Mouse (Mus musculus): ENCODE data around the gene Grid2. TPM values are rescaled to one million over a fixed set of nuclear protein-coding genes. Genes with fewer than 3 reads are reported as not detected.

Grid2 gene
- polyA plus RNA-seq, 1 experiment from 2014 or later: 0.52 TPM

- no peaks in the 10 kb centered on the region for H3K4me1 ChIP-seq (replicated peaks)
- no peak overlapping the region for H3K27ac ChIP-seq
- no peaks in the 10 kb centered on the region for H3K36me3 ChIP-seq
- no peaks in the 10 kb centered on the region for H3K9me3 ChIP-seq (replicated peaks)
- H3K27me3 ChIP-seq: no peaks in the 10 kb centered on the region
- no peak overlapping the region for H3K4me3 ChIP-seq
- no peak overlapping the region for H3K9ac ChIP-seq
- ATAC-seq (replicated peaks; ENCODE audit: insufficient number of reproducible peaks, insufficient read depth, low FRiP score, low read depth): no peak
- 76% methylated on average over 4 of the region's 4 CpGs for WGBS
- no peak overlapping the region for H3K4me2 ChIP-seq
Observed at GRCm38 (mm10) chr6:64555220-64555619, 1299.5 kb downstream of the Grid2 start.

DNA sequence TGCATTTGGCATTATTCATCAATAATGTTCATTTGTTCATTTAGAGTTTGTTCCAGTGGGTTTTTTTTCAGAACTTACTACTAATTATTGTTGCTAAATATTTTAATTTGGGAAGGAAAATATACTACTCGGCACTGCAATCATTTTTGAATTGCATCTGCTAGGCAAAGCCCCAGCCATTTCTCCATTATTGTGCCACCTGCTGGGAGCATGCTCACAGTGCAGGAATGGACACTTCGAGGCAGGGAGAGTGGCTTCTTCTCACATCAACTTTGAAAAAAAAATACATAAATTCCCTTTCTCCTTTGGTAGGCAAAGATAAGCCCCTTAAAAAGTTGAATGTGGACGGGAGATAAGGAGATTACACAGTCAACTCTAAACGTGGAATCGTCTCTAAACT, 1312.9 kb downstream of the Grid2 start:
- Histone ChIP-seq H3K9ac (no peak overlapping the region), H3K4me2 (no peak overlapping the region), H3K27me3 (no peaks in the 10 kb centered on the region), H3K36me3 (no peaks in the 10 kb centered on the region), H3K27ac (no peak overlapping the region), H3K4me1 (replicated peaks) (no peaks in the 10 kb centered on the region), H3K9me3 (replicated peaks) (no peaks in the 10 kb centered on the region), H3K4me3 (no peak overlapping the region)
- WGBS: 39% methylated on average over 5 of the region's 5 CpGs
- ATAC-seq (replicated peaks; ENCODE audit: insufficient number of reproducible peaks, insufficient read depth, low FRiP score, low read depth): no peak

DNA sequence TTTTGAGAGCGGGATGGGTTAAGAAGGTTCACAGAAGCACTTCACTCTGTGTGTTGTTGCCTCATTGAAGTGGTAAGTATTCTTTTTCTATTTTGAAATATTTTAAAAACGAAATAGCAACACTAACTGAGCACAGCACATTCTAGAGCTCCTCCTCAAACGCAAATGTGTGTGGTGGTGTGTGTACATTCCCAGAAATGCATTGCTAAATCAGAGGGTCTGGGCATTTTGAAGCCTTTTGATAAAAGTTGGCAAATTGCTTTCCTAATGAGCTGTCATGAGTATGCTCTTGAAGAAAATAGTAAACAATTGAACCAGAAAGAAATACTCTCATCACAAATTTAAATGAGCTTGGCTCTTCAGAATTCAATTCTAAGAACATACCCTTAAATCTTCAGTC, 1325.7 kb downstream of the Grid2 start:
- 56% methylated on average over 3 of the region's 3 CpGs for WGBS
- Histone ChIP-seq H3K4me2 (no peak overlapping the region), H3K27ac (no peak overlapping the region), H3K27me3 (no peaks in the 10 kb centered on the region), H3K36me3 (no peaks in the 10 kb centered on the region), H3K4me1 (replicated peaks) (no peaks in the 10 kb centered on the region), H3K4me3 (no peak overlapping the region), H3K9ac (no peak overlapping the region), H3K9me3 (replicated peaks) (no peaks in the 10 kb centered on the region)
- no peak for ATAC-seq (replicated peaks; ENCODE audit: insufficient number of reproducible peaks, insufficient read depth, low FRiP score, low read depth)

GRCm38 (mm10) chr6:64588487-64589205, 1333.0 kb downstream of the Grid2 start:
- Histone ChIP-seq H3K4me3 (no peak overlapping the region), H3K4me1 (replicated peaks) (no peaks in the 10 kb centered on the region), H3K9ac (no peak overlapping the region), H3K9me3 (replicated peaks) (no peaks in the 10 kb centered on the region), H3K36me3 (no peaks in the 10 kb centered on the region), H3K27ac (no peak overlapping the region), H3K4me2 (no peak overlapping the region), H3K27me3 (no peaks in the 10 kb centered on the region)
- ATAC-seq (replicated peaks; ENCODE audit: insufficient number of reproducible peaks, insufficient read depth, low FRiP score, low read depth): no peak
- 73% methylated on average over 7 of the region's 7 CpGs for WGBS

DNA sequence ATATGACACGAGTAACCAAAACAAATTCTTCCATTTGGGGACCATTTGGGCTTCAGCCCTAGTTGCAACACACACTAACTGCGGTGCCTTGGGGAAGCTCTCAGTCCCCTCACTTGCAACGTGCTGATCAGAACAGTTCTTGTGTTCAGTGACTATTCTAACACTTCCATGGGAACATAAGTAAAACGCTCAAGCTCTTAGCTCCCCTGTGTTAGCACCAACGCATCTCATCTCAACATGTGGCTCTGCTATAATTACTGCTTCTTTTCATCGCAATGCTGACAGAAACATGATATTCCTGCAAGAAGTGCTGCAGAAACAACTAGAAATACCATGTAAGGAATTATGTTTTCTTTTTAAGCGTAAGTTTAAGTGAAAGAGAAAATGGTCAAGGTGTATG, 1340.6 kb downstream of the Grid2 start:
- H3K9ac ChIP-seq: no peak overlapping the region
- no peak overlapping the region for H3K4me3 ChIP-seq
- no peak for ATAC-seq (replicated peaks; ENCODE audit: insufficient number of reproducible peaks, insufficient read depth, low FRiP score, low read depth)
- no peak overlapping the region for H3K4me2 ChIP-seq
- 63% methylated on average over 7 of the region's 7 CpGs for WGBS
- H3K27me3 ChIP-seq: no peaks in the 10 kb centered on the region
- H3K36me3 ChIP-seq: no peaks in the 10 kb centered on the region
- H3K27ac ChIP-seq: no peak overlapping the region
- peaks cover 2% of the 10 kb centered on the region; the same call in 1 of the 2 replicates for H3K4me1 ChIP-seq (replicated peaks)
- H3K9me3 ChIP-seq (replicated peaks): no peaks in the 10 kb centered on the region

DNA sequence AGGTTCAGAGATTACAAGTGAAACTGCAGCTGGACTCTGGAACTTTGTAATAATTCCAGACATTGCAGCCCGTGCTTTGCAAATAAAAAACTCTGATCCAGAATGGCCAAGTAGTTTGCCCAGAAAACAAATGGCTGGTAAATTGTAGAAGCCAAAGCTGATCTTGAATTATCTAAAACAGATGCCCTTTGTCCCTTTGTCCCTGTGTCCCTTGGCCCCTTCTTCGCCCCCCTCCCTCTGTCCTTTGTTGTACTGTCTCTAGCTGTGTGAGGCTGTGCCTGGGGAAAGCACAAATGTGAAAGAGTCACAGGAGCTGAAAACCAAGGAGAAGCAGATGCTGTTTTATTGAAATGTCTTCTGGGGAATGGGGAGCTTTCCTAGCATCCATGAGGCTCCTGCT, 1341.2 kb downstream of the Grid2 start:
- ATAC-seq (replicated peaks; ENCODE audit: insufficient number of reproducible peaks, insufficient read depth, low FRiP score, low read depth): no peak
- no peaks in the 10 kb centered on the region for H3K36me3 ChIP-seq
- H3K4me3 ChIP-seq: no peak overlapping the region
- H3K4me1 ChIP-seq (replicated peaks): peaks cover 2% of the 10 kb centered on the region; the same call in 1 of the 2 replicates
- H3K4me2 ChIP-seq: no peak overlapping the region
- no peak overlapping the region for H3K9ac ChIP-seq
- no peaks in the 10 kb centered on the region for H3K9me3 ChIP-seq (replicated peaks)
- 62% methylated on average over 2 of the region's 2 CpGs for WGBS
- no peak overlapping the region for H3K27ac ChIP-seq
- H3K27me3 ChIP-seq: no peaks in the 10 kb centered on the region

DNA sequence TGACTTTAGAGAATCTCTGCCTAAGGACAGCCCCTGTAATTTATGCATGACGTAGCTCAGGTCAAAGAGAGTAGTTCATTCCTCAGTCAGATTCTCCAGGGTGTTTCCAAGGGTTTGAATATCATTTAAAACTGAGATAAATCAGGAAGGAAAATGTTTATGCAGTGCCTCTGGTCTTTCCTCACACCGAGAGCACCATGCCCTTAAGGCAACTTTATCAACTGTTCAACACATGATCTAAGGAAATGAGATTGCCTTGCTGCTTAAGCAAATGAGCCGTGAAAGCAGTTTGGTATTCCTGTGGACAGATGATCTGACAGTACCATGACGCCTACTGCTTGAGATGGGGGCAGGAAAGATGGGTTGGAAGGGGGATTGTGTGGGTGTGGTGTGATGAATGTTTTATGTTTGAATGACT, 1342.5 kb downstream of the Grid2 start:
- no peak overlapping the region for H3K9ac ChIP-seq
- no peaks in the 10 kb centered on the region for H3K9me3 ChIP-seq (replicated peaks)
- H3K36me3 ChIP-seq: no peaks in the 10 kb centered on the region
- peaks cover 2% of the 10 kb centered on the region; the same call in 1 of the 2 replicates for H3K4me1 ChIP-seq (replicated peaks)
- H3K4me2 ChIP-seq: no peak overlapping the region
- no peak overlapping the region for H3K4me3 ChIP-seq
- WGBS: 37% methylated on average over 4 of the region's 4 CpGs
- no peak for ATAC-seq (replicated peaks; ENCODE audit: insufficient number of reproducible peaks, insufficient read depth, low FRiP score, low read depth)
- H3K27me3 ChIP-seq: no peaks in the 10 kb centered on the region
- H3K27ac ChIP-seq: no peak overlapping the region

DNA sequence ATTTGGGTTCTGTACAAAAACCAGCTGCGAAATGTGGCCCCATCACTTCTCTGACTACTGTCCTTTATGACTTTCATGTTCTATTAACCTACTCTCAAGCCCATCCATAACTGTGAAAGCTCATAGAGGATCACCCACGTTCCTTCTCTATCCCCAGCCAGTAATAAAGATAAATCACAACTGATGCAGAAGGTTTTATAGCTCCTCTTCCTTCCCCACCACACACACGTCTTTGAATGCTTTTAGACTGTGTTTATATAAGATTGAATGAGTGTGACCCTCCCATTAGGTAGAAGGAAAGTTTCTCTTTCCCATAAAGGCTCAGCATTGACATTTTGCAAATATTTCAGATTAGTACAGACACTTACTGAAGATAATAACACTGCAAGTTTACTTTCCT, 1350.1 kb downstream of the Grid2 start:
- no peaks in the 10 kb centered on the region for H3K4me1 ChIP-seq (replicated peaks)
- H3K27ac ChIP-seq: no peak overlapping the region
- H3K4me3 ChIP-seq: no peak overlapping the region
- H3K36me3 ChIP-seq: no peaks in the 10 kb centered on the region
- H3K9me3 ChIP-seq (replicated peaks): no peaks in the 10 kb centered on the region
- no peaks in the 10 kb centered on the region for H3K27me3 ChIP-seq
- no peak overlapping the region for H3K4me2 ChIP-seq
- 55% methylated on average over 3 of the region's 3 CpGs for WGBS
- no peak for ATAC-seq (replicated peaks; ENCODE audit: insufficient number of reproducible peaks, insufficient read depth, low FRiP score, low read depth)
- no peak overlapping the region for H3K9ac ChIP-seq

DNA sequence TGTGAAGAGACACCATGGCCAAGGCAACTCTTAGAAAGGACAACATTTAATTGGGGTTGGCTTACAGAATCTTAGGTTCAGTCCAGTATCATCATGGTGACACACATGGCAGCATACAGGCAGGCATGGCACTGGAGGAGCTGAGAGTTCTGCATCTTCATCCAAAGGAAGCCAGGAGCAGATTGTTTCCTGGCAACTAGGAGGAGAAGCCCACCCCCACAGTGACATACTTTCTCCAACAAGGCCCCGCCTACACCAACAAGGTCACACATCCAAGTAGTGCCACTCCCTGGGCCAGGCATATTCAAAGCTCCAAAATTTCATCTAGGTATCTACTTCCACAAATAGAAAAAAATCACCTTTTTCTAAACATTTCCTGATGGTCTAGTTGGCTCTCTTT, 1351.4 kb downstream of the Grid2 start:
- H3K27ac ChIP-seq: no peak overlapping the region
- no peak overlapping the region for H3K9ac ChIP-seq
- 81% methylated on average over 1 of the region's 1 CpGs for WGBS
- ATAC-seq (replicated peaks; ENCODE audit: insufficient number of reproducible peaks, insufficient read depth, low FRiP score, low read depth): no peak
- H3K36me3 ChIP-seq: no peaks in the 10 kb centered on the region
- no peak overlapping the region for H3K4me2 ChIP-seq
- no peaks in the 10 kb centered on the region for H3K4me1 ChIP-seq (replicated peaks)
- no peaks in the 10 kb centered on the region for H3K9me3 ChIP-seq (replicated peaks)
- no peak overlapping the region for H3K4me3 ChIP-seq
- H3K27me3 ChIP-seq: no peaks in the 10 kb centered on the region

DNA sequence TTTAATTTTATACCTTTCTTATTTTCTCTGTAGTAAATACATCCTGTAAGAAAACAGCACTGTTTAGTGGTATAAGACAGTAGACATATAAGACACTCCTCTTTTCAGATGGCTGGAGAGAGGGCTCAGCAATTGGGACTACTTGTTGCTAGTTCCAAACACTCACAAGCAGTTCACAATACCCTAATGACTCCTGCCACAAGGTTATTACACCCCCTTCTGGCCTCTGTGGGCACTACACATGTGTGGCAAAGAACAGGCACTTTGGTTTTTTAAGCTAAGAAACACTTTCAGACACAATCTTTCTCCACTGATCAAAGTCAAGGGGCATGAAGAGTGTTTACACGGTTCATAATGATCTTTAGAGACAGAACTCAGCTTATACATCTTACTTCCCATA, 1352.3 kb downstream of the Grid2 start:
- H3K9ac ChIP-seq: no peak overlapping the region
- H3K27me3 ChIP-seq: no peaks in the 10 kb centered on the region
- no peaks in the 10 kb centered on the region for H3K9me3 ChIP-seq (replicated peaks)
- no peak overlapping the region for H3K4me2 ChIP-seq
- no peaks in the 10 kb centered on the region for H3K36me3 ChIP-seq
- H3K27ac ChIP-seq: no peak overlapping the region
- no peak for ATAC-seq (replicated peaks; ENCODE audit: insufficient number of reproducible peaks, insufficient read depth, low FRiP score, low read depth)
- H3K4me1 ChIP-seq (replicated peaks): no peaks in the 10 kb centered on the region
- no peak overlapping the region for H3K4me3 ChIP-seq
- WGBS: 5% methylated on average over 1 of the region's 1 CpGs

- Histone ChIP-seq H3K9ac (no peak overlapping the region), H3K4me2 (no peak overlapping the region), H3K27me3 (no peaks in the 10 kb centered on the region), H3K27ac (no peak overlapping the region), H3K4me1 (replicated peaks) (no peaks in the 10 kb centered on the region), H3K4me3 (no peak overlapping the region), H3K36me3 (no peaks in the 10 kb centered on the region), H3K9me3 (replicated peaks) (no peaks in the 10 kb centered on the region)
- 49% methylated on average over 4 of the region's 4 CpGs for WGBS
- ATAC-seq (replicated peaks; ENCODE audit: insufficient number of reproducible peaks, insufficient read depth, low FRiP score, low read depth): no peak
Observed at GRCm38 (mm10) chr6:64616843-64617242, 1361.2 kb downstream of the Grid2 start.

DNA sequence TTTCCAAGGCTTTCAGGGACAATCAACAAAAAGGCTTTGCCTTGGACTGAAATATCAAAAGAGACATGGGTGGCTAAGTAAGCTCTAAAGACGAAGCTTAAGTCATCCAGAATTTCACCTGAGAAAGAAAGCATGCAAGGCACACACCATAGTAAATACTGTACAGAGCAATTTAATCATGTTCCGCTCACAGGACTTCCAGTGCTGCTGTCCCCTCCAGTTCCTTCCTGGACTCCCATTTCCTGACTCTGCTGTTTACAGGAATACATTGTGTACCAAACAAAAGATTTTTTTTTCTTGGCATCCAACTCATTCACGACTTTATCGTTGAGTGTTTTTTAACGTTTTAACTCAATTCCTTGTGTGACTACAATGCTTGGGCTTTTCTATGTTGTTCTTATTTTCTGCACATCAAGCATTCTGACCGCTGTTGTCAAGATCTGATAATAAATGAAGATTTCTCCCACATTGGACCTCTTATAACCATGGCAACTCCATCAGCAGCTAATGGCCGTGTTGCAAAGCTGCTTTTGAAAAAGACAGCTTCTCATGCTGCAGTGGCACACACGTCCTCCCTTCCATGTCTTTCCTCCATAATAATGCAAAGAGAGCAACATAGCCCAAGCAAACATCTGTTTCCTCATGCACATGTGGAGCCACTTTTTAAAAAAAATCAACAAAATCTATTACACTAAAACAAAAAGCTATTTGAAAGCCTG, 1361.9 kb downstream of the Grid2 start:
- no peaks in the 10 kb centered on the region for H3K27me3 ChIP-seq
- WGBS: 65% methylated on average over 8 of the region's 8 CpGs
- no peaks in the 10 kb centered on the region for H3K4me1 ChIP-seq (replicated peaks)
- ATAC-seq (replicated peaks; ENCODE audit: insufficient number of reproducible peaks, insufficient read depth, low FRiP score, low read depth): no peak
- H3K4me2 ChIP-seq: no peak overlapping the region
- H3K4me3 ChIP-seq: no peak overlapping the region
- no peak overlapping the region for H3K9ac ChIP-seq
- no peaks in the 10 kb centered on the region for H3K36me3 ChIP-seq
- H3K27ac ChIP-seq: no peak overlapping the region
- H3K9me3 ChIP-seq (replicated peaks): no peaks in the 10 kb centered on the region
